Mouse (Mus musculus): ENCODE results near the gene Flt3l.
A peak's percentile ranks its signal among the peaks of the same experiment; 100 is the strongest.
"Not testable (repeated sequence)": the region's sequence is repeated elsewhere in the genome, so short reads cannot be mapped to it uniquely, and the experiment has no call there.

Gene Flt3l

GRCm38 (mm10) chr7:45098541-45099240 is 37.5 kb downstream of the Flt3l start:
- peak; percentile 46 for DNase-seq (ENCODE audit: low read depth, low spot score)

GRCm38 (mm10) chr7:45097479-45097878 is 38.8 kb downstream of the Flt3l start:
- DNase-seq (ENCODE audit: low read depth, low spot score): no peak

GRCm38 (mm10) chr7:45095965-45096364 is 40.3 kb downstream of the Flt3l start:
- DNase-seq (ENCODE audit: low read depth, low spot score): not testable (repeated sequence)

GRCm38 (mm10) chr7:45095367-45095766 is 40.9 kb downstream of the Flt3l start:
- DNase-seq (ENCODE audit: low read depth, low spot score): no peak

GRCm38 (mm10) chr7:45094121-45094520 is 42.1 kb downstream of the Flt3l start:
- no peak for DNase-seq (ENCODE audit: low read depth, low spot score)

GRCm38 (mm10) chr7:45093516-45093905 is 42.7 kb downstream of the Flt3l start:
- peak; percentile 58 for DNase-seq (ENCODE audit: low read depth, low spot score)

GRCm38 (mm10) chr7:45092828-45093515 is 43.3 kb downstream of the Flt3l start:
- DNase-seq (ENCODE audit: low read depth, low spot score): no peak

GRCm38 (mm10) chr7:45092048-45092447 is 44.2 kb downstream of the Flt3l start, which contains the start of gene Rcn3:
Rcn3 (minus strand) TSS chr7:45092221.
- DNase-seq (ENCODE audit: low read depth, low spot score): no peak

- DNase-seq (ENCODE audit: low read depth, low spot score): no peak
Observed at GRCm38 (mm10) chr7:45091001-45091990, 44.9 kb downstream of the Flt3l start.

- peak; percentile 53 for DNase-seq (ENCODE audit: low read depth, low spot score)
Observed at GRCm38 (mm10) chr7:45090251-45090977, 45.8 kb downstream of the Flt3l start.

GRCm38 (mm10) chr7:45088597-45088996 is 47.6 kb downstream of the Flt3l start:
- no peak for DNase-seq (ENCODE audit: low read depth, low spot score)

GRCm38 (mm10) chr7:45086084-45086483 is 50.1 kb downstream of the Flt3l start:
- peak; percentile 40 for DNase-seq (ENCODE audit: low read depth, low spot score)

- DNase-seq (ENCODE audit: low read depth, low spot score): peak; percentile 60
Observed at GRCm38 (mm10) chr7:45083300-45083890, 52.8 kb downstream of the Flt3l start.

- peak; percentile 76 for DNase-seq (ENCODE audit: low read depth, low spot score)
Observed at GRCm38 (mm10) chr7:45082401-45083299, 53.6 kb downstream of the Flt3l start.

- DNase-seq (ENCODE audit: low read depth, low spot score): no peak
Observed at GRCm38 (mm10) chr7:45081016-45081415, 55.2 kb downstream of the Flt3l start.

- DNase-seq (ENCODE audit: low read depth, low spot score): peak; percentile 94
Observed at GRCm38 (mm10) chr7:45079856-45080255, 56.4 kb downstream of the Flt3l start.

Data from CD4-positive, CD25-positive, alpha-beta regulatory T cell, adult 2 months (primary cell).